8 mouse cellular contexts compared by ENCODE assay signal in the genomic region with DNA sequence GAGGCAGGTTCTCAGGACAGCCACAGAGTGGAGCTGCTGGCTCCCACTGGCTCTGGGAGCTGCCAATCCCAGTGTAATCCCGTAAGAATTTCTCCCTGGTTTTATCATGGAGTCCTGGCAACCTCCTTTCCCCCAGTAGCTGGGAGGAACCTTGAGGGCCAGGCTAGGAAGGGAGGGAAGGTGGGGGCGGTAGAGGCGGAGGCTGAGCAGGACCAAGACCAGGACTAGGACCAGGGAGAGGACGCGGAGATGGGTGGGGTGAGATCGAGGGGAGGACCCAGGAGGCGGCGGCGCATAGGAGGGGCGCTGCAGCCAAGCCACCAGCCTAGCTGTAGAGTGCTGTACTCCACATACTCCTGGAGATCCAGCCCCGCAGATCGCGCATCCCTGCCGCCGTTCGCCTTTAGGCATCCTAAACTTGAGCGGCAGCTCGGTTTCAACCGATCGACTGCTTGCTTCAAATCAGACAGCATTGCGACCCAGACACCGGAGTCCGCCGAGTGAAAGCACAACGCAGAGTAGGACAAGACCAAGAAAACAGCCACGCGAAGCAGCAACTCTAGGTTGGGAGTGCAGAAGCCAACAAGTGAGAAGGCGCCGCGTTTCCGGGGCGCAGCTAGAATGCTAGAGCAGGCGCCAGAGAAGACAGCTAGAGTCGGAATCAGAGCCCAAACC.
DNase-seq lines count a peak whose midpoint lies in the region; ATAC-seq and TF ChIP-seq lines count a peak whose summit lies in the region.
"Not testable (repeated sequence)": the region's sequence is repeated elsewhere in the genome, so short reads cannot be mapped to it uniquely, and the experiment has no call there.

No protein-coding gene starts in this region.

- not testable (repeated sequence) for H3K79me2 ChIP-seq in C2C12 (ENCODE audit: control insufficient read depth, insufficient read depth)

- peak overlapping the region; percentile 49 for H3ac ChIP-seq in C2C12 (ENCODE audit: control insufficient read depth, insufficient read length, low read depth)

- TF ChIP-seq POLR2A in cerebellum, adult 2 months (IDR thresholded peaks at IDR 0.05; ENCODE audit: borderline replicate concordance, insufficient read depth, low read length): not testable (repeated sequence)

- H3K79me3 ChIP-seq in C2C12 (ENCODE audit: low read depth): not testable (repeated sequence)

- peak; percentile 82 for DNase-seq in cerebellum, adult 2 months
- DNase-seq in forebrain, embryonic 14.5 days (ENCODE audit: low spot score): peak; percentile 74
- peak; percentile 82 for DNase-seq in limb, embryonic 11.5 days (ENCODE audit: low spot score)
- DNase-seq in midbrain, embryonic 10.5 days (ENCODE audit: low spot score): peak; percentile 82
- DNase-seq in right cerebral cortex, postnatal 36 days (ENCODE audit: low spot score in 2 of 2): peak; percentile 71 to 75

- H3K4me2 ChIP-seq in forebrain, embryonic 14.5 days (ENCODE audit: low read length): peak overlapping the region; percentile 54
- H3K4me2 ChIP-seq in heart, embryonic 14.5 days (ENCODE audit: low read length): peak overlapping the region; percentile 70
- peak overlapping the region; percentile 70 for H3K4me2 ChIP-seq in kidney, embryonic 16.5 days (replicated peaks; ENCODE audit: low read depth, low read length)
- H3K4me2 ChIP-seq in limb, embryonic 11.5 days (ENCODE audit: low read depth, severe bottlenecking): peak overlapping the region; percentile 72

- H3K36me3 ChIP-seq in C2C12 (ENCODE audit: control insufficient read depth, insufficient read depth); forebrain, embryonic 14.5 days (ENCODE audit: control insufficient read depth, insufficient read depth, low read length); heart, embryonic 14.5 days (ENCODE audit: control insufficient read depth, insufficient read depth, low read length); kidney, embryonic 16.5 days (ENCODE audit: insufficient read depth, low read length); limb, embryonic 11.5 days (ENCODE audit: control insufficient read depth, insufficient read depth, low read length); midbrain, embryonic 10.5 days: not testable (repeated sequence)

- H3K9ac ChIP-seq in forebrain, embryonic 14.5 days (ENCODE audit: low read length): peak overlapping the region; percentile 55
- peak overlapping the region; percentile 68 for H3K9ac ChIP-seq in heart, embryonic 14.5 days (ENCODE audit: low read length)
- H3K9ac ChIP-seq in kidney, embryonic 16.5 days (replicated peaks; ENCODE audit: low read length): peak overlapping the region; percentile 68
- H3K9ac ChIP-seq in limb, embryonic 11.5 days (ENCODE audit: low read length): peak overlapping the region; percentile 64

- H3K27ac ChIP-seq in cerebellum, adult 2 months (ENCODE audit: insufficient read depth, low read length): peak overlapping the region; percentile 31
- H3K27ac ChIP-seq in forebrain, embryonic 14.5 days (ENCODE audit: low read depth, low read length); limb, embryonic 11.5 days (replicated peaks; ENCODE audit: low read depth, low read length): not testable (repeated sequence)
- peak overlapping the region; percentile 58 to 77 for H3K27ac ChIP-seq in heart, embryonic 14.5 days (replicated peaks in 1 of 2; ENCODE audit: control insufficient read depth in 1 of 2, insufficient read depth in 1 of 2, low read depth in 2 of 2, low read length in 2 of 2)
- peak overlapping the region; percentile 53 for H3K27ac ChIP-seq in kidney, embryonic 16.5 days (ENCODE audit: low read length)
- peak overlapping the region; percentile 83 for H3K27ac ChIP-seq in midbrain, embryonic 10.5 days (replicated peaks)

- not testable (repeated sequence) for H3K27me3 ChIP-seq in C2C12 (ENCODE audit: control insufficient read depth, insufficient read depth, insufficient read length); cerebellum, adult 2 months (ENCODE audit: control insufficient read depth, insufficient read depth, low read length); forebrain, embryonic 14.5 days (replicated peaks; ENCODE audit: control insufficient read depth, insufficient read depth, low read length); heart, embryonic 14.5 days (ENCODE audit: control insufficient read depth, insufficient read depth, low read length); kidney, embryonic 16.5 days (ENCODE audit: insufficient read depth, low read length); limb, embryonic 11.5 days (ENCODE audit: control insufficient read depth, insufficient read depth, low read length); midbrain, embryonic 10.5 days (ENCODE audit: low read depth, poor library complexity, severe bottlenecking)

- not testable (repeated sequence) for TF ChIP-seq CTCF in C2C12 (IDR thresholded peaks at IDR 0.05; ENCODE audit: control insufficient read depth, insufficient read depth, insufficient read length); cerebellum, adult 2 months (IDR thresholded peaks at IDR 0.05; ENCODE audit: borderline replicate concordance, insufficient read depth, low read depth, low read length)

- H3K9me3 ChIP-seq in forebrain, embryonic 14.5 days (replicated peaks; ENCODE audit: control insufficient read depth, low read length); heart, embryonic 14.5 days (ENCODE audit: control insufficient read depth, low read length); kidney, embryonic 16.5 days (ENCODE audit: low read length); limb, embryonic 11.5 days (ENCODE audit: control insufficient read depth, low read length); midbrain, embryonic 10.5 days (replicated peaks): not testable (repeated sequence)

- not testable (repeated sequence) for H3K4me1 ChIP-seq in cerebellum, adult 2 months (ENCODE audit: control insufficient read depth, insufficient read depth, low read length); forebrain, embryonic 14.5 days (ENCODE audit: control insufficient read depth, insufficient read depth, low read length); heart, embryonic 14.5 days (ENCODE audit: control insufficient read depth in 2 of 2, insufficient read depth in 2 of 2, low read length in 2 of 2); kidney, embryonic 16.5 days (ENCODE audit: insufficient read depth, low read length); limb, embryonic 11.5 days (ENCODE audit: control insufficient read depth, insufficient read depth, low read length); midbrain, embryonic 10.5 days

- WGBS in cerebellum, adult 2 months: under 1% methylated on average over 33 of the region's 34 CpGs
- under 1% methylated on average over 33 of the region's 34 CpGs for WGBS in forebrain, embryonic 14.5 days
- under 1% methylated on average over 33 of the region's 34 CpGs for WGBS in heart, embryonic 14.5 days
- WGBS in kidney, embryonic 16.5 days: under 1% methylated on average over 33 of the region's 34 CpGs
- 1% methylated on average over 33 of the region's 34 CpGs for WGBS in limb, embryonic 11.5 days
- under 1% methylated on average over 34 of the region's 34 CpGs for WGBS in midbrain, embryonic 10.5 days

- ATAC-seq in forebrain, embryonic 14.5 days: peak; percentile 96
- peak; percentile 95 for ATAC-seq in heart, embryonic 14.5 days (ENCODE audit: insufficient number of reproducible peaks, insufficient read depth, low FRiP score, low read depth)
- ATAC-seq in kidney, embryonic 16.5 days (ENCODE audit: low FRiP score, low TSS enrichment): peak; percentile 99
- peak; percentile 95 for ATAC-seq in limb, embryonic 11.5 days (ENCODE audit: insufficient number of reproducible peaks, low FRiP score, low TSS enrichment, low read depth)

- H3K4me3 ChIP-seq in C2C12 (ENCODE audit: insufficient read depth, poor library complexity, severe bottlenecking): peak overlapping the region; percentile 53
- H3K4me3 ChIP-seq in cerebellum, adult 2 months (replicated peaks; ENCODE audit: insufficient read depth, low read depth, low read length): peak overlapping the region; percentile 46
- H3K4me3 ChIP-seq in forebrain, embryonic 14.5 days (ENCODE audit: low read depth, low read length): peak overlapping the region; percentile 41
- H3K4me3 ChIP-seq in heart, embryonic 14.5 days (ENCODE audit: control insufficient read depth in 1 of 2, insufficient read depth in 1 of 2, low read depth in 1 of 2, low read length in 2 of 2): peak overlapping the region; percentile 53 to 83
- H3K4me3 ChIP-seq in kidney, embryonic 16.5 days (ENCODE audit: low read length): peak overlapping the region; percentile 56
- H3K4me3 ChIP-seq in limb, embryonic 11.5 days (ENCODE audit: low read depth, low read length): peak overlapping the region; percentile 51
- H3K4me3 ChIP-seq in midbrain, embryonic 10.5 days: peak overlapping the region; percentile 62
